ENCODE assay signal across 8 mouse cellular contexts in the genomic region with DNA sequence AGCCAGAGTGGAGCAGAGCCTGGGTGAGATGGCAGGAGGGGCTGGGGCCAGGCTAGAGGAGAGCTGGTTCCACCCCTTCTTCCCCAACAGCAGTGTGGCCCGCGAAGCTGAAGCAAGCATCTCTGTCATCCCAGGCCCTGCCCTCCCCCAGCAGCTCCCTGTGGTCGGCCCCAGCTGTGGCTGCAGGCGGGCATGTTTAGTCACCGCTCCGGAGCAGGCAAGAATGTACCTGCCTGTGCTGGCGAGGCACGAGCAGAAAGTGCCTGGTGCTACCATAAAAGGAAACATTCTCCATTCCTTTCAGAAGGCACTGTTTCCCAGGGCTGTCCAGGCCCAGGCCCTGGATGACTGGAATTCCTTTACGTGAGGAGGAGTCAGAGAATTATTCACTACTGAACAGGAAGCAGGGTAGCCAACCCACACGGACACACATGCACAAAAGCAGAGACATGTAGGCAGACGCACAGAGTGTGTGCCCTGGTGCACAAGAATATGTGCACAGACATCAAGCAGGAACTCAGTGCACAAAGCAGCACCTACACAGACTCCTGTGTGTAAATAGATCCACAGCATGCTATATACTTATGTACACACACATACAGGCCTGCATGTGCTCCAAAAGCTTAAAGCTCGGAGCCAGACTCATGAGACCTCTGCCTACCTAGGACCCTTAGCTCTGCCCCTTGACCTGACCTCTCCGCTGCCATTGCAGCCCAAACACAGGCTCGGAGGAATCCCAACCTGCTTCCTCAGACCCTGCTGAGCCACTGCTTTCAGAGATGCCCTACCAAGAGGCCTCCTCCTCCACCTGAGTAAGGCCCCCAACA. TPM values are rescaled to one million over a fixed set of nuclear protein-coding genes. Genes with fewer than 3 reads are reported as not detected.
DNase-seq lines count a peak whose midpoint lies in the region; ATAC-seq and TF ChIP-seq lines count a peak whose summit lies in the region.

No protein-coding gene starts in this region.

- DNase-seq in spleen, adult 2 months (ENCODE audit: low read depth in 1 of 2, low spot score in 2 of 2) = peak in 1 of 2 experiments; percentile 31
- DNase-seq in spleen, adult 12 weeks (ENCODE audit: low spot score) = no peak
- DNase-seq in lung, postnatal 14 days = peak; percentile 58
- no peak for DNase-seq in cerebellum, adult 9-10 months

- no peak overlapping the region for H3K4me3 ChIP-seq in spleen, adult 2 months (ENCODE audit: extremely low read depth, insufficient read depth, insufficient read length)
- H3K4me3 ChIP-seq in cortical plate, adult 2 months (ENCODE audit: insufficient read depth, low read length) = no peak overlapping the region
- H3K4me3 ChIP-seq in heart, embryonic 12.5 days = no peak overlapping the region
- 0 out of 2 replicates have a peak overlapping the region, but pooled peaks have one; percentile 2 for H3K4me3 ChIP-seq in kidney, embryonic 16.5 days (ENCODE audit: low read length)
- H3K4me3 ChIP-seq in stomach, embryonic 14.5 days (ENCODE audit: low read depth, low read length) = no peak overlapping the region

- peaks cover 49% of the 10 kb centered on the region for H3K4me1 ChIP-seq in spleen, adult 2 months (ENCODE audit: control insufficient read depth, insufficient read depth, insufficient read length)
- peaks cover 20% of the 10 kb centered on the region for H3K4me1 ChIP-seq in cortical plate, adult 2 months (ENCODE audit: control insufficient read depth, insufficient read depth, low read length)
- peaks cover 98% of the 10 kb centered on the region for H3K4me1 ChIP-seq in heart, embryonic 12.5 days (replicated peaks)
- peaks cover 52% of the 10 kb centered on the region for H3K4me1 ChIP-seq in kidney, embryonic 16.5 days (ENCODE audit: insufficient read depth, low read length)
- peaks cover 44% of the 10 kb centered on the region for H3K4me1 ChIP-seq in stomach, embryonic 14.5 days (ENCODE audit: control insufficient read depth, insufficient read depth, low read length)

- H3K27ac ChIP-seq in spleen, adult 2 months (ENCODE audit: insufficient read depth, low read length) = peak overlapping the region; percentile 69
- H3K27ac ChIP-seq in cortical plate, adult 2 months (ENCODE audit: insufficient read depth, low read length) = peak overlapping the region; percentile 81
- H3K27ac ChIP-seq in heart, embryonic 12.5 days (ENCODE audit: poor library complexity, severe bottlenecking) = peak overlapping the region; percentile 100
- peak overlapping the region; percentile 99 for H3K27ac ChIP-seq in kidney, embryonic 16.5 days (ENCODE audit: low read length)
- H3K27ac ChIP-seq in stomach, embryonic 14.5 days (ENCODE audit: low read length) = peak overlapping the region; percentile 98

- peak overlapping the region; percentile 39 for H3K4me2 ChIP-seq in heart, embryonic 12.5 days
- H3K4me2 ChIP-seq in kidney, embryonic 16.5 days (replicated peaks; ENCODE audit: low read depth, low read length) = peak overlapping the region; percentile 30; the same call in 1 of the 2 replicates
- peak overlapping the region; percentile 14 for H3K4me2 ChIP-seq in stomach, embryonic 14.5 days (replicated peaks; ENCODE audit: low read depth, low read length)

- peaks cover 53% of the 10 kb centered on the region for H3K36me3 ChIP-seq in spleen, adult 2 months (ENCODE audit: control insufficient read depth, insufficient read depth, low read length)
- peaks cover 64% of the 10 kb centered on the region for H3K36me3 ChIP-seq in heart, embryonic 12.5 days
- peaks cover 46% of the 10 kb centered on the region for H3K36me3 ChIP-seq in kidney, embryonic 16.5 days (ENCODE audit: insufficient read depth, low read length)
- peaks cover 54% of the 10 kb centered on the region for H3K36me3 ChIP-seq in stomach, embryonic 14.5 days (ENCODE audit: control insufficient read depth, insufficient read depth, low read length)

- no peak for TF ChIP-seq CTCF in spleen, adult 2 months (IDR thresholded peaks at IDR 0.05; ENCODE audit: extremely low read depth, insufficient read depth, insufficient read length, insufficient replicate concordance)
- no peak for TF ChIP-seq CTCF in cortical plate, adult 2 months (IDR thresholded peaks at IDR 0.05; ENCODE audit: extremely low read depth, insufficient read depth, low read length)

- WGBS in spleen, adult 2 months = 33% methylated on average over 14 of the region's 14 CpGs
- WGBS in heart, embryonic 12.5 days = 13% methylated on average over 14 of the region's 14 CpGs
- 16% methylated on average over 14 of the region's 14 CpGs for WGBS in kidney, embryonic 16.5 days
- WGBS in stomach, embryonic 14.5 days = 10% methylated on average over 14 of the region's 14 CpGs

- no peaks in the 10 kb centered on the region for H3K9me3 ChIP-seq in heart, embryonic 12.5 days (replicated peaks)
- H3K9me3 ChIP-seq in kidney, embryonic 16.5 days (ENCODE audit: low read length) = no peaks in the 10 kb centered on the region
- no peaks in the 10 kb centered on the region for H3K9me3 ChIP-seq in stomach, embryonic 14.5 days (ENCODE audit: control insufficient read depth, low read depth, low read length)

- no peaks in the 10 kb centered on the region for H3K27me3 ChIP-seq in spleen, adult 2 months (ENCODE audit: control insufficient read depth, insufficient read depth, low read length)
- no peaks in the 10 kb centered on the region for H3K27me3 ChIP-seq in heart, embryonic 12.5 days (replicated peaks)
- no peaks in the 10 kb centered on the region for H3K27me3 ChIP-seq in kidney, embryonic 16.5 days (ENCODE audit: insufficient read depth, low read length)
- no peaks in the 10 kb centered on the region for H3K27me3 ChIP-seq in stomach, embryonic 14.5 days (ENCODE audit: control insufficient read depth, insufficient read depth, low read length)

- H3K9ac ChIP-seq in heart, embryonic 12.5 days = peak overlapping the region; percentile 72
- H3K9ac ChIP-seq in kidney, embryonic 16.5 days (replicated peaks; ENCODE audit: low read length) = peak overlapping the region; percentile 58
- H3K9ac ChIP-seq in stomach, embryonic 14.5 days (replicated peaks; ENCODE audit: low read depth, low read length) = peak overlapping the region; percentile 7; the same call in 1 of the 2 replicates

- ATAC-seq in heart, embryonic 12.5 days (ENCODE audit: insufficient number of reproducible peaks, low FRiP score) = peak; percentile 69
- peak; percentile 88 for ATAC-seq in kidney, embryonic 16.5 days (ENCODE audit: low FRiP score, low TSS enrichment)
- peak; percentile 87 for ATAC-seq in stomach, embryonic 14.5 days (ENCODE audit: insufficient number of reproducible peaks, insufficient read depth, low FRiP score, low read depth)

- no peak for TF ChIP-seq POLR2A in spleen, adult 2 months (IDR thresholded peaks at IDR 0.05; ENCODE audit: low read depth, low read length)
- 0 out of 2 replicates have a peak, but pooled peaks have one; percentile 10 for TF ChIP-seq POLR2A in cortical plate, adult 2 months (IDR thresholded peaks at IDR 0.05; ENCODE audit: extremely low read depth, insufficient read depth, low read length)

RNA-seq across cellular contexts. Expression of gene Apol8, which starts 42.1 kb away (rescaled TPM):
- 4.3 and 5.9 TPM in 2 replicates for polyA plus RNA-seq in spleen, adult 2 months (2012; rRNA removed)
- polyA plus RNA-seq in cortical plate, adult 2 months (2012; rRNA removed) = 4.8 and 6.2 TPM in 2 replicates
- 0.65 and 0.74 TPM in 2 replicates for polyA plus RNA-seq in heart, embryonic 12.5 days (2016; fragmentation: Nextera tagmentation; extraction: Ambion mirVana)
- 0.19 and 0.21 TPM in 2 replicates for polyA plus RNA-seq in kidney, embryonic 16.5 days (2015; fragmentation: Nextera tagmentation; extraction: Ambion mirVana)
- polyA plus RNA-seq in stomach, embryonic 14.5 days (2014; fragmentation: Nextera tagmentation; extraction: Ambion mirVana) = 0.55 TPM in 1 of 2 replicates, not detected in the other

RNA-seq across cellular contexts. Expression of gene Myh9, which starts 43.1 kb away (rescaled TPM):
- 138 and 142 TPM in 2 replicates for polyA plus RNA-seq in spleen, adult 2 months (2012; rRNA removed)
- polyA plus RNA-seq in cortical plate, adult 2 months (2012; rRNA removed) = 32.6 and 34.2 TPM in 2 replicates
- 41.9 and 42.0 TPM in 2 replicates for polyA plus RNA-seq in heart, embryonic 12.5 days (2016; fragmentation: Nextera tagmentation; extraction: Ambion mirVana)
- polyA plus RNA-seq in kidney, embryonic 16.5 days (2015; fragmentation: Nextera tagmentation; extraction: Ambion mirVana) = 55.4 and 64.5 TPM in 2 replicates
- 75.4 and 77.1 TPM in 2 replicates for polyA plus RNA-seq in stomach, embryonic 14.5 days (2014; fragmentation: Nextera tagmentation; extraction: Ambion mirVana)

Comparison
In these comparisons a context has a peak if more than half of its experiments do, and no peak if none do; other contexts are left out.
1. H3K9ac ChIP-seq: peak in every context shown above with its lines; median percentile 72 in heart, embryonic 12.5 days; 58 in kidney, embryonic 16.5 days; 7 in stomach, embryonic 14.5 days.